Mouse (Mus musculus): ENCODE data around the gene Zmynd12.

- TF ChIP-seq GATA1 (IDR thresholded peaks at IDR 0.05; ENCODE audit: low read length) (no peak), TAL1 (IDR thresholded peaks at IDR 0.05; ENCODE audit: low read length) (no peak)
These were observed 89.0 kb downstream of the Zmynd12 start for GRCm38 (mm10) chr4:119511591-119511990.

All from erythroblast, embryonic 14.5 days (primary cell).